Mouse (Mus musculus) MEL (cell line): Measurements from ENCODE around the gene Nicn1. TPM values are rescaled to one million over a fixed set of nuclear protein-coding genes. Genes with fewer than 3 reads are reported as not detected.

Source experiments
- DNase-seq: peaks from one replicate; pipeline ENCODE4 v3.0.0; 2011; ENCODE audit warnings: low read depth, low spot score
- H3K27ac ChIP-seq: 2 replicates; pipeline ENCODE4 v1.5.1; 2012; ENCODE audit warnings: low read depth, mild to moderate bottlenecking, control low read depth, low read length, moderate library complexity; ENCODE audit not compliant: control insufficient read depth
- H3K27me3 ChIP-seq, 2 experiments: fragments of 150-350 bp in 1 of 2; sonication (generic) in 1 of 2; 2 replicates each; pipeline ENCODE4 v1.6.1; 2012; ENCODE audit warnings: low read length in 2 of 2, mild to moderate bottlenecking in 2 of 2, improper control_type of control experiment in 1 of 2, moderate library complexity in 1 of 2; ENCODE audit not compliant: insufficient read depth in 2 of 2, control insufficient read depth in 1 of 2
- H3K36me3 ChIP-seq, 2 experiments: 2 replicates each; pipeline ENCODE4 v1.6.1; 2012 to 2014; ENCODE audit warnings: low read length in 2 of 2, improper control_type of control experiment in 1 of 2, inconsistent platforms in 1 of 2, mild to moderate bottlenecking in 1 of 2; ENCODE audit not compliant: insufficient read depth in 2 of 2, control insufficient read depth in 1 of 2
- H3K4me1 ChIP-seq, 2 experiments: fragments of 150-350 bp in 1 of 2; sonication (generic) in 1 of 2; 2 replicates each; pipeline ENCODE4 v1.6.1; 2012; ENCODE audit warnings: low read length in 2 of 2, improper control_type of control experiment in 1 of 2, mild to moderate bottlenecking in 1 of 2; ENCODE audit not compliant: insufficient read depth in 2 of 2, control insufficient read depth in 1 of 2
- H3K4me3 ChIP-seq, 2 experiments: fragments of 150-350 bp in 1 of 2; sonication (generic) in 1 of 2; 2 replicates each; pipeline ENCODE4 v1.5.1; 2012; ENCODE audit warnings: low read depth in 2 of 2, low read length in 2 of 2, mild to moderate bottlenecking in 2 of 2, moderate library complexity in 2 of 2, control low read depth in 1 of 2, improper control_type of control experiment in 1 of 2; ENCODE audit not compliant: control insufficient read depth in 1 of 2, insufficient read depth in 1 of 2
- H3K79me2 ChIP-seq: 2 replicates; pipeline ENCODE4 v1.6.1; 2012; ENCODE audit warnings: mild to moderate bottlenecking, low read length, moderate library complexity; ENCODE audit not compliant: control insufficient read depth, poor library complexity, insufficient read depth
- H3K9ac ChIP-seq: 2 replicates; pipeline ENCODE4 v1.6.1; 2012; ENCODE audit warnings: low read depth, mild to moderate bottlenecking, control low read depth, low read length, moderate library complexity; ENCODE audit not compliant: control insufficient read depth, poor library complexity, severe bottlenecking
- H3K9me3 ChIP-seq: fragments of 150-350 bp; sonication (generic); replicated peaks from 2 replicates; pipeline ENCODE4 v1.6.1; 2012; ENCODE audit warnings: mild to moderate bottlenecking, low read length, improper control_type of control experiment, moderate library complexity; ENCODE audit not compliant: insufficient read depth
- CHD2 ChIP-seq: IDR thresholded peaks from 2 replicates; pipeline ENCODE4 v1.6.1; 2011; ENCODE audit warnings: low read length, improper control_type of control experiment
- CTCF ChIP-seq, 3 experiments: IDR thresholded peaks in 2 of 3; conservative IDR thresholded peaks in 1 of 3; 2 replicates each; pipeline ENCODE4 v1.5.1; 2011 to 2012; ENCODE audit warnings: low read length in 3 of 3, low read depth in 2 of 3, mild to moderate bottlenecking in 2 of 3, improper control_type of control experiment in 1 of 3, inconsistent platforms in 1 of 3, mixed read lengths in 1 of 3, moderate library complexity in 1 of 3; ENCODE audit not compliant: control insufficient read depth in 1 of 3, insufficient read depth in 1 of 3, poor library complexity in 1 of 3, severe bottlenecking in 1 of 3
- E2F4 ChIP-seq: IDR thresholded peaks from 2 replicates; pipeline ENCODE4 v1.6.1; 2011; ENCODE audit warnings: low read depth, low read length, improper control_type of control experiment, borderline replicate concordance
- ETS1 ChIP-seq: IDR thresholded peaks from 2 replicates; pipeline ENCODE4 v1.6.1; 2012; ENCODE audit warnings: low read depth, mild to moderate bottlenecking, inconsistent platforms, low read length, improper control_type of control experiment, moderate library complexity
- KAT2A ChIP-seq: conservative IDR thresholded peaks from 2 replicates; pipeline ENCODE4 v1.6.1; 2012; ENCODE audit warnings: low read depth, low read length, improper control_type of control experiment, inconsistent platforms
- MYB ChIP-seq: IDR thresholded peaks from 2 replicates; pipeline ENCODE4 v1.6.1; 2011; ENCODE audit warnings: mild to moderate bottlenecking, low read depth, low read length, improper control_type of control experiment
- MYC ChIP-seq: IDR thresholded peaks from 2 replicates; pipeline ENCODE4 v1.6.1; 2011; ENCODE audit warnings: low read depth, mild to moderate bottlenecking, low read length, improper control_type of control experiment, moderate library complexity
- NELFE ChIP-seq: IDR thresholded peaks from 2 replicates; pipeline ENCODE4 v1.6.1; 2011; ENCODE audit warnings: low read depth, low read length, improper control_type of control experiment
- NRF1 ChIP-seq: IDR thresholded peaks from 2 replicates; pipeline ENCODE4 v1.6.1; 2014; ENCODE audit warnings: low read depth, mild to moderate bottlenecking, inconsistent platforms, low read length, improper control_type of control experiment, moderate library complexity; ENCODE audit not compliant: poor library complexity, insufficient read depth, severe bottlenecking
- POLR2AphosphoS2 ChIP-seq: IDR thresholded peaks from 2 replicates; pipeline ENCODE4 v1.6.1; 2011; ENCODE audit warnings: low read length, improper control_type of control experiment
- POLR2AphosphoS5 ChIP-seq: IDR thresholded peaks from 2 replicates; pipeline ENCODE4 v1.6.1; 2012; ENCODE audit warnings: low read depth, borderline replicate concordance, mild to moderate bottlenecking, inconsistent platforms, low read length, moderate library complexity, mixed read lengths
- RAD21 ChIP-seq: IDR thresholded peaks from 2 replicates; pipeline ENCODE4 v1.6.1; 2011; ENCODE audit warnings: mild to moderate bottlenecking, low read depth, low read length, improper control_type of control experiment
- RCOR1 ChIP-seq: IDR thresholded peaks from 2 replicates; pipeline ENCODE4 v1.6.1; 2012; ENCODE audit warnings: low read depth, mild to moderate bottlenecking, inconsistent platforms, low read length, improper control_type of control experiment
- SMC3 ChIP-seq: IDR thresholded peaks from 2 replicates; pipeline ENCODE4 v1.6.1; 2011; ENCODE audit warnings: low read depth, low read length, improper control_type of control experiment
- TAL1 ChIP-seq: IDR thresholded peaks from 2 replicates; pipeline ENCODE4 v1.6.1; 2012; ENCODE audit warnings: mild to moderate bottlenecking, inconsistent platforms, low read length, moderate library complexity, mixed read lengths
- TCF12 ChIP-seq: IDR thresholded peaks from 2 replicates; pipeline ENCODE4 v1.6.1; 2014; ENCODE audit warnings: low read depth, mild to moderate bottlenecking, inconsistent platforms, low read length, improper control_type of control experiment, moderate library complexity
- UBTF ChIP-seq: IDR thresholded peaks from 2 replicates; pipeline ENCODE4 v1.6.1; 2012; ENCODE audit warnings: low read depth, mild to moderate bottlenecking, inconsistent platforms, low read length, improper control_type of control experiment, moderate library complexity, borderline replicate concordance; ENCODE audit not compliant: insufficient read depth
- ZKSCAN1 ChIP-seq: IDR thresholded peaks from 2 replicates; pipeline ENCODE4 v1.6.1; 2012; ENCODE audit warnings: low read depth, mild to moderate bottlenecking, inconsistent platforms, low read length, improper control_type of control experiment, moderate library complexity
- ZMIZ1 ChIP-seq: IDR thresholded peaks from 2 replicates; pipeline ENCODE4 v1.6.1; 2012; ENCODE audit warnings: low read depth, mild to moderate bottlenecking, inconsistent platforms, low read length, improper control_type of control experiment, moderate library complexity
- polyA plus RNA-seq, 2 experiments: library from polyadenylated mRNA; stranded (reverse) in 1 of 2; unstranded in 1 of 2; fragments of >175 nt in 1 of 2; fragments of >200 nt in 1 of 2; gene quantifications; 2 replicates each; pipeline versions ENCODE4 v1.2.1 to v1.2.4; 2012; ENCODE audit warnings: low replicate concordance in 2 of 2, low read depth in 1 of 2; ENCODE audit not compliant: insufficient read length in 2 of 2, insufficient read depth in 1 of 2, missing spikeins in 1 of 2
- total RNA-seq: library from RNA; depleted of rRNA; stranded (reverse); fragments of 300-350 nt; gene quantifications from 2 replicates; pipeline ENCODE4 v1.2.3, GENCODE M21; 2012

The Nicn1 gene
- total and polyA plus RNA-seq, 3 experiments, result 1.6 to 4.7 TPM; not detected in 1

DNA sequence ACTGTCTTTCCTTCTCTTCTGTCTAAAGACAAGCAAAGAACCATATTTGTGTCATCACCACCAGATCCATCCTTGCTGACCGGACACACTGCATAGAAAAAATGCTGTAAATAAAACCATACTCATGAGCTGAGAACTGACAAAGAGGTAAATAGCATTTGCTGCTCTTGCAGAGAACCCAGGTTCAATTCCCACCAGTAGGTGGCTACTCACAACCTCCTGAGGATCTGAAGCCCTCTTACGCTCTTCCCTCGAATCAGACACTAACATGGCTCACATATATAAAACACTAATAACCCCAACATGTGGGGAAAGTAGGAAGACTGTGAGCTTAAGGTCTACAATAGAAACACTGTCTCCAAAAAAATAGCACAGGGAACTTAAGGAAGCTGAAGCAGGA, 45.2 kb upstream of the Nicn1 start:
- Histone ChIP-seq H3K4me1 (peaks cover 7 to 9% of the 10 kb centered on the region in 2 experiments), H3K27me3 (no peaks in the 10 kb centered on the region), H3K79me2 (no peaks in the 10 kb centered on the region), H3K27ac (no peak overlapping the region), H3K9me3 (no peaks in the 10 kb centered on the region), H3K36me3 (peaks cover 0 to 12% of the 10 kb centered on the region in 2 experiments; a peak in 2 of 4 replicates), H3K4me3 (no peak overlapping the region), H3K9ac (no peak overlapping the region)
- TF ChIP-seq CTCF (IDR thresholded peaks at IDR 0.05 in 2 of 3, conservative IDR thresholded peaks at IDR 0.05 in 1 of 3; ENCODE audit: control insufficient read depth in 1 of 3, insufficient read depth in 1 of 3, low read depth in 2 of 3, low read length in 3 of 3, poor library complexity in 1 of 3, severe bottlenecking in 1 of 3), result peak; percentile 35 to 56 (median 39); a peak in 5 of 6 replicates
- no peak for TF ChIP-seq ETS1
- peak; percentile 17 for TF ChIP-seq RAD21
- no peak for TF ChIP-seq NELFE
- peak; percentile 32; the same call in 1 of the 2 replicates for TF ChIP-seq SMC3
- TF ChIP-seq RCOR1, result no peak
- no peak for TF ChIP-seq ZKSCAN1
- no peak for TF ChIP-seq CHD2
- DNase-seq, result peak; percentile 66

DNA sequence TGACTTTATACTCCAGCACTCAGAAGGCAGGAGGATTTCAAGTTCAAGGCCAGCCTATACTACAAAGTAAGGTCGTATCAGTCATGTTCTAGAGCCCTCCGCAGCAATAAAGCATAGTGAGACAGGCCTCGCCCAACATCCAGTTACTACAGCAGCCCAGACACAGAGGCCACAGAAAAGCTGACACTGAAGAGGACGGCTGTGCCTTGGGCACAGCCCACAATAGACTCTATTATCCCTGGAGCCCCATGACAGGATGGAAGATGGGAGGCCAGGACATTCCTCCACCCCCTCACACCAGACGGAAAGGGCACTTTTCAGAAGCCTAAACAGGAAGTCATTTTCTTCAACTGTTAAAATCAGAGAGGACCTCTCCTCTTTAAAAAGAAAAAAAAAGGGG, 41.3 kb upstream of the Nicn1 start:
- Histone ChIP-seq H3K9ac (no peak overlapping the region), H3K27ac (no peak overlapping the region), H3K4me3 (no peak overlapping the region), H3K79me2 (no peaks in the 10 kb centered on the region), H3K9me3 (no peaks in the 10 kb centered on the region), H3K36me3 (peaks cover 0 to 12% of the 10 kb centered on the region in 2 experiments; a peak in 2 of 4 replicates), H3K4me1 (peaks cover 7 to 9% of the 10 kb centered on the region in 2 experiments), H3K27me3 (no peaks in the 10 kb centered on the region)
- DNase-seq, result no peak
- TF ChIP-seq KAT2A (no peak), POLR2AphosphoS5 (no peak), CHD2 (no peak), POLR2AphosphoS2 (no peak), ZKSCAN1 (no peak), MYB (no peak), E2F4 (no peak), TAL1 (no peak), NRF1 (no peak), ZMIZ1 (no peak), MYC (no peak), NELFE (no peak), UBTF (no peak), RCOR1 (no peak), RAD21 (no peak), TCF12 (no peak)
